Mouse (Mus musculus): ENCODE results near the gene Krtap2-4. TPM values are rescaled to one million over a fixed set of nuclear protein-coding genes. Genes with fewer than 3 reads are reported as not detected.
"Not testable (repeated sequence)": the region's sequence is repeated elsewhere in the genome, so short reads cannot be mapped to it uniquely, and the experiment has no call there.

Krtap2-4 gene
- total RNA-seq (2014; fragmentation: Nextera tagmentation) (not detected in 2 replicates), total RNA-seq (2017) (not detected in 2 replicates), polyA plus RNA-seq (2012) (not detected in 2 replicates)

DNA sequence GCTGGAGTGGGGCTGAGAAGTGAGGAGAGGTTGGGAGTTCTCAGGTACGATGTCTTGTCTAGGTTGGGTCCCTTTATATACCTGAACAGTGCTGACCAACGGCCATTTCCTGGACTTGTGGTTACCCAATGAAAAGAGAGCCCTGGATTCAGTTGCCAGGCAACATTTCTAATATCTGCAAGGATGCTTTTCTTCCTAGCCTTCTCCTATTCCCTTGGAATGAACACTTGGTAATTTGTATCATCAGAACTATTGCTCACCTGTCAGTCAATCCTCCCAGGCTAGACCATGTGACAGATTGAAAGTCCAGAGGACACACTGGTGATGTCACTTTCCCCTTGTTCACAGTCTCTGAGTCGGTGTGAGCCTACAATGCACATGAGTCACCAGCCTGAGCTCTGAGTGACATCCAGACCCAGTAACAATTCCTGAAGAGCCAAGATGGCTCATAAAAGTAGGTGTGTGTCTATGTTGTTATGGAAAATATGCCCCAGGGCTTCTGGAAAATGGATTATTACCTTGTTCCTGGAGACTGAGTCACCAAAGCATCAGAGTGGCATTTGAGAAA, at the start of gene Krtap2-4:
TSS of gene Krtap2-4 (minus strand) at position 51 of the 568 bp plus-strand sequence.
- Histone ChIP-seq H3K4me1 (ENCODE audit: insufficient read depth, low read depth, low read length) (no peaks in the 10 kb centered on the region), H3K27me3 (ENCODE audit: insufficient read depth, low read length) (no peaks in the 10 kb centered on the region), H3K9me3 (replicated peaks) (peaks cover 2% of the 10 kb centered on the region), H3K36me3 (replicated peaks) (no peaks in the 10 kb centered on the region), H3K4me3 (ENCODE audit: low read depth, low read length) (no peak within 1 kb of the TSS)
- TF ChIP-seq GATA1 (IDR thresholded peaks at IDR 0.05; ENCODE audit: borderline replicate concordance, low read length) (no peak), GATA2 (IDR thresholded peaks at IDR 0.05; ENCODE audit: borderline replicate concordance, low read depth, low read length) (no peak), POLR2AphosphoS5 (IDR thresholded peaks at IDR 0.05; ENCODE audit: insufficient replicate concordance, low read depth, low read length) (no peak), CTCF (IDR thresholded peaks at IDR 0.05; ENCODE audit: low read depth, low read length) (no peak)
- DNase-seq (ENCODE audit: low spot score) (no peak), ATAC-seq (ENCODE audit: extremely low read depth, insufficient number of reproducible peaks, low FRiP score, poor library complexity, severe bottlenecking) (no peak)

DNA sequence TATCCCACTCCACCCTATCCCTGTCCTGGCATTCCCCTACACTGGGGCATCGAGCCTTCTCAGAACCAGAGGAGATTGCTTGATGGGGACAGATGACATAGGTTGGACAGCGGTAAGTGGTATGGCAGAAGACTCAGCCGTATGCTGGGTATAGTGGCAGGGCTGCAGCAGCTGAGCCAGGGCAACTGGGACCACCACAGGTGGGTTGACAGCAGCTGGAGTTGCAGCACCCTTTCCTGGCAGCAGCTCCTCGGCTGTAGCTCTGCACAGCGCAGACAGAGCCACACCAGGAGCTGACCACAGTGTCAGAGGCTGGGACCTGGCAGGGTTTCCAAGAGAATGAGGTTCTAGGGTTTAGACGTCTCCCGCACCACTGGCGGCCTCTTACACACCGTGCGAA, 48.2 kb upstream of the Krtap2-4 start:
- Histone ChIP-seq H3K36me3 (replicated peaks) (no peaks in the 10 kb centered on the region), H3K9me3 (replicated peaks) (peaks cover 30% of the 10 kb centered on the region), H3K27me3 (ENCODE audit: insufficient read depth, low read length) (no peaks in the 10 kb centered on the region), H3K4me3 (ENCODE audit: low read depth, low read length) (no peak overlapping the region), H3K4me1 (ENCODE audit: insufficient read depth, low read depth, low read length) (no peaks in the 10 kb centered on the region)
- ATAC-seq (ENCODE audit: extremely low read depth, insufficient number of reproducible peaks, low FRiP score, poor library complexity, severe bottlenecking) (no peak), DNase-seq (ENCODE audit: low spot score) (no peak)
- TF ChIP-seq CTCF (IDR thresholded peaks at IDR 0.05; ENCODE audit: low read depth, low read length) (no peak), POLR2AphosphoS5 (IDR thresholded peaks at IDR 0.05; ENCODE audit: insufficient replicate concordance, low read depth, low read length) (no peak), GATA1 (IDR thresholded peaks at IDR 0.05; ENCODE audit: borderline replicate concordance, low read length) (no peak), TAL1 (conservative IDR thresholded peaks at IDR 0.05; ENCODE audit: low read depth, low read length) (no peak), GATA2 (IDR thresholded peaks at IDR 0.05; ENCODE audit: borderline replicate concordance, low read depth, low read length) (no peak)

DNA sequence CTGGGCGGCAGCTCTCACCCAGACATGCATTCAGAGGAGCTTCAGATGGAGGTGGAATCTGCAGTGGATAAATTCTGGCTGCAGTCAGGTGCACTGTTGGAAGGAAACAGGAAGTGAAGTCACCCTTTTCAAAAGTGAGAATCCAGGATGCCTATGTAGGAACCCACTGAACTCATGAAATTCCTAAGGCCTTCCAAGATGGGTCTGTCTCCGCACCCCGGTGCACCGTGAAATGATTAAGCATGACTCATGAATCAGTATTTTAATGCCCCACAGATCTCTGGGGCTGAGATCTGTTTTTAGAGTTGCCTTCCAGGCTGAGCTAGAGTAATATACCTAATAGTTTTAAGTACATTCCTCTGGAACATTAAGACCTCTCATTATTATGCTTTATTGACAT, 44.6 kb upstream of the Krtap2-4 start:
- DNase-seq (ENCODE audit: low spot score) (no peak), ATAC-seq (ENCODE audit: extremely low read depth, insufficient number of reproducible peaks, low FRiP score, poor library complexity, severe bottlenecking) (no peak)
- no peaks in the 10 kb centered on the region for H3K36me3 ChIP-seq (replicated peaks)
- no peaks in the 10 kb centered on the region for H3K4me1 ChIP-seq (ENCODE audit: insufficient read depth, low read depth, low read length)
- H3K4me3 ChIP-seq (ENCODE audit: low read depth, low read length) = no peak overlapping the region
- TF ChIP-seq GATA1 (IDR thresholded peaks at IDR 0.05; ENCODE audit: borderline replicate concordance, low read length) = no peak
- no peak for TF ChIP-seq TAL1 (conservative IDR thresholded peaks at IDR 0.05; ENCODE audit: low read depth, low read length)
- TF ChIP-seq POLR2AphosphoS5 (IDR thresholded peaks at IDR 0.05; ENCODE audit: insufficient replicate concordance, low read depth, low read length) = no peak
- no peak for TF ChIP-seq GATA2 (IDR thresholded peaks at IDR 0.05; ENCODE audit: borderline replicate concordance, low read depth, low read length)
- no peak for TF ChIP-seq CTCF (IDR thresholded peaks at IDR 0.05; ENCODE audit: low read depth, low read length)
- H3K9me3 ChIP-seq (replicated peaks) = peaks cover 28% of the 10 kb centered on the region
- no peaks in the 10 kb centered on the region for H3K27me3 ChIP-seq (ENCODE audit: insufficient read depth, low read length)

DNA sequence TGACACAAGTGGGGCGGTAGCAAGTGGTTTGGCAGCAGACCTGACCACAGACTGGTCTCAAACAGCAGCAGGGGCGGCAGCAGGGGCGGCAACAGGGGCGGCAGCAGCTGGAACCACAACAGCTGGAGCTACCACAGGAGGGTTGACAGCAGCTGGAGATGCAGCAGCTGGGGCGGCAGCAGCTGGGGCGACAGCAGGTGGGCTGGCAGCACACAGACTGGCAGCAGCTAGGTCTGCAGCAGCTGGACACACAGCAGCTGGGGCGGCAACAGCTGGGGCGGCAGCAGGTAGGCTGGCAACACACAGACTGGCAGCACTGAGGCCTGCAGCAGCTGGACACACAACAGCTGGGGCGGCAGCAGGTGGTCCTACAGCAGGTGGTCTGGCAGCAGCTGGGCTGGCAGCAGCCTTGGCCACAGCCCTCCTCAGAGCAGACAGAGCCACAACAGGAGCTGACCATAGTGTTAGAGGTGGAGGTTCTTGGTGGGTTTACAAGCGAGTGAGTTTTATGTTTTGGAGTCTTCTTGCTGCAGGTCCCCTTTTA, 43.9 kb upstream of the Krtap2-4 start, which contains the start of gene Gm11563:
TSS of gene Gm11563 (minus strand) at position 494 of the 544 bp plus-strand sequence.
- H3K4me3 ChIP-seq (ENCODE audit: low read depth, low read length); H3K36me3 ChIP-seq (replicated peaks); ATAC-seq (ENCODE audit: extremely low read depth, insufficient number of reproducible peaks, low FRiP score, poor library complexity, severe bottlenecking); DNase-seq (ENCODE audit: low spot score); H3K27me3 ChIP-seq (ENCODE audit: insufficient read depth, low read length); H3K4me1 ChIP-seq (ENCODE audit: insufficient read depth, low read depth, low read length): not testable (repeated sequence)
- H3K9me3 ChIP-seq (replicated peaks) = peaks cover 25% of the 10 kb centered on the region

DNA sequence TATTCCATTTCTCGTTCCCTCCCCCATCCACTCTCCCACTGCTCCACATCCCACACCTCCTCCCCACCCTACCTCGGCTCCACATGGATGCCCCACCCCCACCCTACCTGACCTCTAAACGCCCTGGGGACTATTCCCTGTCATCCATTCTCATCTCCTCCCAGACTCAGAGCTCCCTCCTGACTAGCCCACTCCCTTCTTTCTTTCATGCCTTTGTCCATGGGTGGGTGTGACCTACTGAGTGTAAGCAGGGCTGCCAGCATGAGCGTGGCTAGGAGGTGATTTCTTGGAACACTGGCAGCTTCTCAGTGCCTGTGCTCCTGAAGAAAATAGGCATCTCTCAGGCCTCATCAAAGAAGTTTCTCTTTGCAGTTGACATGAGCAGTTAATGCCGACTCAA, 42.4 kb upstream of the Krtap2-4 start:
- no peaks in the 10 kb centered on the region for H3K4me1 ChIP-seq (ENCODE audit: insufficient read depth, low read depth, low read length)
- ATAC-seq (ENCODE audit: extremely low read depth, insufficient number of reproducible peaks, low FRiP score, poor library complexity, severe bottlenecking) (no peak), DNase-seq (ENCODE audit: low spot score) (no peak)
- TF ChIP-seq CTCF (IDR thresholded peaks at IDR 0.05; ENCODE audit: low read depth, low read length) (no peak), GATA1 (IDR thresholded peaks at IDR 0.05; ENCODE audit: borderline replicate concordance, low read length) (no peak), POLR2AphosphoS5 (IDR thresholded peaks at IDR 0.05; ENCODE audit: insufficient replicate concordance, low read depth, low read length) (no peak), GATA2 (IDR thresholded peaks at IDR 0.05; ENCODE audit: borderline replicate concordance, low read depth, low read length) (no peak), TAL1 (conservative IDR thresholded peaks at IDR 0.05; ENCODE audit: low read depth, low read length) (no peak)
- H3K9me3 ChIP-seq (replicated peaks) = peaks cover 21% of the 10 kb centered on the region
- H3K36me3 ChIP-seq (replicated peaks) = no peaks in the 10 kb centered on the region
- no peaks in the 10 kb centered on the region for H3K27me3 ChIP-seq (ENCODE audit: insufficient read depth, low read length)
- no peak overlapping the region for H3K4me3 ChIP-seq (ENCODE audit: low read depth, low read length)

DNA sequence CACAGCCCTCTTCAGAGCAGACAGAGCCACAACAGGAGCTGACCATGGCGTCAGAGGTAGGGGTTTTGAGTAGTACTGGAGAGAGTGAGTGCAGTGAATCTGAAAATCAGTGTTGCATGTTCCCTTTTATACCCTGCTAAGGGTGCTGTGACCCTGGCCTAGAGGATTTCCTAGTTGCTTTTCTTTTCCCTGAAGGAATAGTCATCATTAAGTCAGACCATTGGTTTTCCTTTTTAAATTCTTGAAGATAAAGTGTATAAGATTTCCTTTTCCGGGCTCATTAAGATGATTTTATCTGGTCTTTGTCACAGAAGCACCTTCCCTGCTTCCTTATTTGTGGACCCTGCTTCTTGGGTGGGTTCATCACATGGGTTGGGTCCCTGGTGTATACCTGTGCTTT, 35.5 kb upstream of the Krtap2-4 start, which contains the start of gene Gm11555:
TSS of gene Gm11555 (minus strand) at position 101 of the 400 bp plus-strand sequence.
- H3K27me3 ChIP-seq (ENCODE audit: insufficient read depth, low read length) = no peaks in the 10 kb centered on the region
- DNase-seq (ENCODE audit: low spot score) = no peak
- ATAC-seq (ENCODE audit: extremely low read depth, insufficient number of reproducible peaks, low FRiP score, poor library complexity, severe bottlenecking) = no peak
- H3K4me3 ChIP-seq (ENCODE audit: low read depth, low read length) = no peak within 1 kb of the TSS
- TF ChIP-seq POLR2AphosphoS5 (IDR thresholded peaks at IDR 0.05; ENCODE audit: insufficient replicate concordance, low read depth, low read length) = no peak
- no peak for TF ChIP-seq CTCF (IDR thresholded peaks at IDR 0.05; ENCODE audit: low read depth, low read length)
- no peak for TF ChIP-seq GATA2 (IDR thresholded peaks at IDR 0.05; ENCODE audit: borderline replicate concordance, low read depth, low read length)
- no peak for TF ChIP-seq GATA1 (IDR thresholded peaks at IDR 0.05; ENCODE audit: borderline replicate concordance, low read length)
- no peak for TF ChIP-seq TAL1 (conservative IDR thresholded peaks at IDR 0.05; ENCODE audit: low read depth, low read length)
- H3K9me3 ChIP-seq (replicated peaks) = peaks cover 14% of the 10 kb centered on the region
- no peaks in the 10 kb centered on the region for H3K4me1 ChIP-seq (ENCODE audit: insufficient read depth, low read depth, low read length)
- no peaks in the 10 kb centered on the region for H3K36me3 ChIP-seq (replicated peaks)
